Mouse (Mus musculus) right cerebral cortex, postnatal 36 days (tissue): Measurements from ENCODE around the gene Dtx1.

Source experiments
- DNase-seq, 2 experiments: peaks; one replicate each; pipeline ENCODE4 v3.0.0; 2022; ENCODE audit warnings: low spot score in 2 of 2, mixed read lengths in 1 of 2

Gene Dtx1

GRCm38 (mm10) chr5:120643365-120644085, 68.2 kb downstream of the Dtx1 start:
- DNase-seq, result no peak

GRCm38 (mm10) chr5:120640094-120640493, 71.6 kb downstream of the Dtx1 start:
- no peak for DNase-seq

GRCm38 (mm10) chr5:120635633-120636032, 76.1 kb downstream of the Dtx1 start:
- DNase-seq, result no peak

- DNase-seq, result no peak
These were observed 76.9 kb downstream of the Dtx1 start for GRCm38 (mm10) chr5:120634860-120635259.

GRCm38 (mm10) chr5:120634131-120634530, 77.6 kb downstream of the Dtx1 start, which contains the start of gene Cfap73:
Cfap73 (minus strand) TSS chr5:120634235.
- DNase-seq, result no peak

- no peak for DNase-seq
These were observed 79.8 kb downstream of the Dtx1 start for GRCm38 (mm10) chr5:120631892-120632291.

- no peak for DNase-seq
These were observed 80.6 kb downstream of the Dtx1 start for GRCm38 (mm10) chr5:120631128-120631527.
